Mouse (Mus musculus) left cerebral cortex, postnatal 10 days (tissue): ENCODE data around the gene Arid1b. TPM values are rescaled to one million over a fixed set of nuclear protein-coding genes. Genes with fewer than 3 reads are reported as not detected.
A peak's percentile ranks its signal among the peaks of the same experiment; 100 is the strongest.

Experiments
- DNase-seq, 2 experiments: peaks; one replicate each; pipeline ENCODE4 v3.0.0; 2021 to 2022; ENCODE audit warnings: low spot score in 2 of 2, mixed read lengths in 1 of 2; ENCODE audit errors: extremely low spot score in 1 of 2
- intact Hi-C: fragments of 180-260 bp; cut with DNase I; formaldehyde crosslinking; loops from one replicate; pipeline ENCODE4 v1.15.1; 2025
- total RNA-seq, 2 experiments: library from RNA; stranded (reverse); gene quantifications; 2 replicates each; pipeline ENCODE4 v1.2.3; 2021

The Arid1b gene
- total RNA-seq, 2 experiments from 2014 or later: 77.4 to 83.3 TPM

DNA sequence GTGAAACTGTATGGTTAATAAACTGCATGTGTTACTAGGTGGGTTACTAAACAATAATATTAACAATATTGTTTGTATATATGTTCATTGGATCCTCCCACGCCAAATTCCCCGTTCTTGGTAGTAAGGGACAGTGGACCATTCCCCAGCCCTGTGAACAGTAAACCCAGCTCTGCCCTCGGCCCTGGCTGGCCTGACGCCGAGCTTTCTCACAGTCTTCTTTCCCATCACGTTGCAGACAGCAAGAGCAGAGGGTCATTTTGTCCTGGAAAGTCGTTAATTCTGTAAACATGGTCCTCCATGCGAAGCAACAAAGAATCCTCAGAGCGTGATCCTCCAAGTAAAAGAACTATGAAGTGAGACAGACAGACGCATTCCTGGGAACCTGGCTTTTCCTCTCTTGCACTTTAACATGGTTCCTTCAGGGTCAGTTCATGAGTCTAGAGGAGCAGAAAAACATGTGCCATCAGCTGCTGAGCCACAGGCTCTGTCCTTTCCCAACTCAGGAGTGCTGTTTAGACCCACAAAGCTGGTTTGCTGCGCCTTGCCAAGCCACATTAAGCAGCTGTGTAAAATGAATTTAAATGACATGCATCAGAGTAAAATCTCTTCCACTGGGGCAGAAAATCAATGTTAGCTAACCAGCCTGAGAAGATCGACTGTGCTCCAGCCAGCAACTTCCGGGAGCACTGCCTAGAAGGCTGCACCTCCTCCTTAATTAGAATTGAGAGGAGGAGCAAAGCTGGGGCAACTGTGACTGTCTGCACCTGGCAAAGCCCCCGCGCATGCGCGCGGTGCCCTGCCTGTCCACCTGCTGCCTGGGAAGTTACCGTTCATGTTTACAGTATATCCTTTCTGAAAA, 301.2 kb downstream of the Arid1b start:
- peak; percentile 66 for DNase-seq
- intact Hi-C loops: no loop called here

DNA sequence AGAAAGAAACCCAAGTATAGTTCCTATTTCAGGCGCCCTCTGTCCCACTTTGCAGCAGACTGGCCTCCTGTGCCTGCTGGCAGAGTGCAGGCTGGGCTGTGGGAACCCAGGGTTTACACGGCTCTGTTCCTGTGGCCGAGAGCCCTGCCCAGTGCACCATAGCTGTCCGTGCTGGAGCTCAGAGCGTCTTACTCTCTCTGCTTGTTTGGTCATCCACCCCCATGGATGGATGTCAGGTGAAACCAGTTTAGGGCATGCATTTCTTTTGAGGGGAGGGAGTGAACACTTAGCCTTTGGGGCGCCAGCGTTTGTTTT, 301.8 kb downstream of the Arid1b start:
- DNase-seq: no peak
- intact Hi-C loops: no loop called here

DNA sequence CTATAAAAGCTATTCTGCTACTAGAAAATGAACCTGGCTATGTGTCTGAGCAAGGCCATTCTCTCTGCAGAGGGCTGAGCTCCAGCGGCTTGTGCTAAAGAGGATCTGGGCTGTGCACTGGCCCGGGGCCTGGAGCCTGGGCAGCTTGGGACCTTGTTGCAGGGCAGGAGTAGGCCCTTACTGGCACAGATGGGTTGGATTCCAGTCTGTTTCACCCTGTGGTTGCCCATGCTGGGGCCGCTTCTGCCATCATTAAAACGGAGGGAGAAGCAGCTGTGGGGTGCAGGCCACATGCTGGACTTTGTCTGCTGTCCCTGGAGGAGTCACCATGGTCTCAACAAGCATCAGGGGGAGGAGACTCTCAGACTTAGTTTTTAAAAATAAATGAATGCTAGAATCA, 303.4 kb downstream of the Arid1b start:
- intact Hi-C loops: no loop called here
- DNase-seq: no peak

DNA sequence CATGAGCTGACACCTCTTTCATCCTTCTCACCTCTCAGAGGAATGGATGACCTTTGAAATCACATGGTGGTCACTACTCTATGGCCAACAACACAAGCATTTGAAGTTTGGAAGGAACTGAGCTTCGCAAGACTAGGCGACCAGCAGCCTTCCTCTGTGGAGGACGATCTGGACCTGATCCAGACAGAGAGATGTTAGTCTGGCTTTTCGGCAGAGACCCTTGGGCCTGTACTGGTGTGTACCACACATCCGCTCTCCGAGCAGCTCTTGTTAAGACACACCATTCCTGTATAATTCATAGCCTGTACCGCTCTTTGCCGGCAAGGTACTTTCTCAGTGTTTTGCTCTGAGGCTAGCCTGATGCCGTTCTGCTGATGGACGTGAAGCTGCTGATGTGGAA, 303.9 kb downstream of the Arid1b start:
- intact Hi-C loops: no loop called here
- DNase-seq: no peak

DNA sequence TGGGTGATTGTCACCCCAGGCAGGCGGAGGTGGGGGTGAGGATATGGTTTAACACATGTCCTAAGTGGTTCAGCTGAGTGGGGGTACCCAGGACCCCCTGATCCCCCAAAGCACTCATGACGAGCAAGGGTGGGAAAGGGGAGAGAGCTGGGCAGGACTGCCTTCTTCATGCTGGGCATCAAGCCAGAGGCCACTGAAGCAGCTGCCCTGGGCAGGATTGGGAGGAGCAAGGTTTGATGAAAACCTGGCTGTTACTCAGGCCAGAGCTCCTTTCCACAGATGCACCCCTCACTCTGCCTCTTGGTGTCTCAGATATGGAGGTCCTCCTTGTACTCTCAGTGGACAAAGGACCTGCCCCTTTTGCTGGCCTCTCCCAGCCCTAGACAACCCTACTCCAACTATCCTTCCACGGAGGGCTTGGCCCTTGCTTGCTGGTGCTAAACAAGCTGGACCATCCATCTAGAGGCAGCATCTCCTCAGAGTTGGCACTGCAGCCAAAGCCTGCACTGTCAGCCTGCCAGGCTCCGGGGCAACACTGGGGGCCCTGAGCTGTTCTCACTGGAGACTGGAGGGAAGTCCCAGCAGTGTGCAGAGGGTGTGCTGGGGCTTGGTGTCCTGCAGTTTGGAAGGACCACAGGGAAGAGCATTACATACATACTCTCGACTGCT, 304.9 kb downstream of the Arid1b start:
- intact Hi-C loops: no loop called here
- DNase-seq: peak in 1 of 2 experiments; percentile 38

DNA sequence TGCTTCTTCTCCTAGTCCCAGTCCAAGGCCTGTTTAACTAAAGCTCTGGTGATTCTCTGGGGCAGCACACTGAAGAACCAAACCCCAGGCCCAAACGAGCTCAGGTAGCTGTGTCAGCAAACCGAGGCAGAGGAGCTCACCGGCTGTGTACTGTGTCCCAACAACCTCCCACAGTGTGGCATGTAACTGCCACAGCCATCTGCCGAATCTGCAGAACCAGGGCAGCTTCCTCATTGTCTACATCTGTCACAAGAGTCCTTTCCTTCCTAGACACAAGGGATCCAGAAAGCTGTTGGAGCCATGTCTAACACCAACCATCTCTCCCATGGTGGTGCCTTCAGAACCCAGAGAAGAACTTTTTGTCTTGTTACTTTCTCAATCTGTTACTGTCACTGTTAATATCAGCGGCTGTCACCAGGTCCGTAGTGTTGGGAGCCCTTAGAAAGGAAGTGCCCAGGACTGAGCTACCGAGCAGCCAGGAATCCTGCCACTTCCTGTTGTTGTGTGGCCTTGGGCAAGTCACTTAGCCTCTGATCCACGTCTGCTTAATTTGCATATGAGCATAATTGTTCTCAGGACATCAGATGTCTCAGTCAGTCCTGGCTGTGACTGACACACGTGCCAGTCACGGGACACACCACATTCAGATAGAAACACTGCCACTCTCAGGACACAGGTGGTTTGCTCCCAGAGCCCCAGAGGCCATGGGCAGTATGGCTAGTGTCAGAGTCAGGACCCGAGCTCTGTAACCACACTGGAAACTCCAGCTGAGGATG, 309.0 kb downstream of the Arid1b start:
- intact Hi-C loops: no loop called here
- DNase-seq: peak in 1 of 2 experiments; percentile 18

DNA sequence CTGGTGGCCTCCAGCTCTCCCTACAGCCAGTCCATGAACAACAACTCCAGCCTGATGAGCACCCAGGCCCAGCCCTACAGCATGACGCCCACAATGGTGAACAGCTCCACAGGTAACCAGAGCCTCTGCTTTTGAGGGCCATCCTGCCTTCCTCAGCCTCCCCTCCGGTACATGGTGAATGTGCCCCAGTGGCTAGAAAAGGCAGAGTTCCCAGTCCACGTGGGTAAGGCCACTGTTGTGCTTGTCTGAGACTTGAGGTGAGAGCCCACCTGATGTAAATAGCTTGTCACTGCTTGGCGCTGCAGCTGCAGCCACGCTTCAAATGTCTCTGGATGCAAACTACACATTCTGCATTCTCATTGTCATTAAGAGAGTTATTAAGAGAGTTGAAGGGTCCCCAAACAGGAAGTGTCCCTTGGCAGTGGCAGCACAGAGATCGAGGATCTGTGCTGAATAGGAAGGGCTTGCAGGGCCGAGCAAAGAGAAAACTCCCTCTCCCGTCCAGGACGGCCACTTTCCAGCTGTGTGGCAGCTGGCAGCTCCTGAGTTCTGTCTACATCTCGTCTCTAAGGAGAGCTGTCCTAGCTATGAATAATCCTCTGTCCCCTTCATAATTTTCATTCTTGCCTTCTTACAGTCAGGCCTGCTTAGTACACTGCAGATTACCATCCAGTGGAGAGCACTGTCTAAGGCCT, 311.8 kb downstream of the Arid1b start:
- intact Hi-C loops: no loop called here
- DNase-seq: peak in 1 of 2 experiments; percentile 12

DNA sequence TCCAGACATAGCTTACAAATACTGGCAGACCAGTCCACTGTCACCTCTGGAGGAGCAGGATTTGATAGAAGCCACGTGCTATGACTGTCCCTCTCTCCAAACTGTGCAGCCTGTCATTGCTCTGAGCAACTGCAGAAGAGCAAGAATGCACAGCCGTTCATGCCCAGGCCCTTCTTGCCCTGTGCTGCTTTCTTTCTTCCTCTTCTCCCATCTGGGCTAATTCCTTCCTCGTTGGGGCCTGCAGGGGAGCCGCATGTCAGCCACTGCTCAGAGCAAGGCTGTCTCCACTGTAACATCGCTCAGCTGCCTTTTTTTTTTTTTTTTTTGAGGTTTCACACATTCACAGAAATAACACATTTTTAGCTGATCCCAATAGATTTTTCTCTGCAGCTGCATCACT, 315.8 kb downstream of the Arid1b start:
- intact Hi-C loops: no loop called here
- DNase-seq: no peak

DNA sequence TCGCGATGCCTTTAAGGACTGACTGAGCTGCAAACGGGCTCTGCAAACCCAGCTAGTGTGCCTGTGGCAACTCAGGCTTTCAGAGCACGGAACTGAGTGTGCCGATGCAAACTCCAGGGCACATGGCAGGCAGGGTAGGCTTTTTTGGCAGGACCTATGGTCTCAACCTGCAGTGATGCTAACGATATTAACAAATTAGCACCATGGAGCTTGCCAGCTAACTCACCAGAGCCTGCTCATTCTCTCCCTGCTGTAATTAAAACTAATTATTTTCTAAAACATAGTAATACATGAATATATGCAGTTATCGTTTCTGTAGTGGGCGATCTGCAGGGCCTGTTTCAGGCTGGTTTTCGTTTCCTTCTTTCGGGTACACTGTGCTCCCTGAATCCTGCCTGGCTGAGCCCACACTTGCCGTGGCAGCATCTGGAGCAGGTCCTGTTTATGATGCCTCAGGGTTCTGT, 316.3 kb downstream of the Arid1b start:
- DNase-seq: peak in 1 of 2 experiments; percentile 20
- intact Hi-C loops: no loop called here

DNA sequence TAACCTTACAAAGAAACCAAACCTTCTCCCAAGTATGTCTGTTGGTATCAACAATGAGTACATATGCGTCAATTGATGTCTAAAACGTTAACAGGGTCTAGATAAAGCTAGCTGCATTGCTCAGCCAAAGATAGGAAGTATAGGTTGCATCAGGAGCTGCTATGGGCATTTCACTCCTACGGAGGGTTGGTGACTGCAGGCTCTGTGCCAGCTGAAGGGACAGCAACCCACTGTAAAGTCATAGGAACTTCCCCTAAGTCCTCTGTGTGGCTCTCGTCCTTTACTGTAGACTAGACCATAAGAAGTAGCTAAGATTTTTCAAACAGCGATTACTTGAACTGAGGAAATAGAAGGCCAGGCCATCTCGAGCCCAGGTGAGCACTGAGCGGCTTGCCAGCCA, 316.9 kb downstream of the Arid1b start:
- intact Hi-C loops: no loop called here
- DNase-seq: no peak

DNA sequence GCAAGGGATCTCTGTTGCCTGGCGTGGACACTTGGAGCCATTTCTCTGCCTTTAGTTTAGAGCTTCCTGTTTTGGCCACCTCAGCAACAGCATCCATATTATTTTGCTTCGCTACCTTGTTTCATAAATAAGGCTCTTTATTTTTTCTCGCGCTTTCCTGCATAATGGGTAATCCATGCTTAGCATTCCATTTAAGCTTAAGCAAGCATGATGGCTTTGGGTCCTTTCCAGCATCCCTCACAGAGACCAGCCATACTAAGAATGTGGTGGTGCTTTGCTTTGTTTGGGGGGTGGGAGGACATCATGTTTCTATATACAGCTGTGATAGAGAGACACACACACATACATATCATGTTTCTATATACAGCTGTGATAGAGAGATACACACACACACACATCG, 318.2 kb downstream of the Arid1b start:
- no peak for DNase-seq
- intact Hi-C loops: no loop called here

DNA sequence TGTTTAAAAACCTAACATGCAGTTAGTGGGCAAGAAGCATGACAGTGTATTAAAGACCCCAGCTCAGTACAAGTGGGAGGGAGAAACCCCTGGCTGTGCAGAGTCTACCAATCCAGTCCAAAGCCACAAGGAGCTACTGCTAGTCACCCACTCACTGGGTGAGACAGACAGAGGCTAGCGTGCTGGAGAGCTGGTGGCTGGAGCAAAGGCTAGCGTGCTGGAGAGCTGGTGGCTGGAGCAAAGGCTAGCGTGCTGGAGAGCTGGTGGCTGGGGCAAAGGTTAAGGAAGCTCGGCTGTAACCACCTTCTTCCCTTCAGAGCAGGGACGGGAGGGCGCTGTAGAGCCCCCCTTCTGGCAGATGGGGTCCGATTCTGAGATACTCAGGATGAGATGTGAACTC, 320.6 kb downstream of the Arid1b start:
- DNase-seq: no peak
- intact Hi-C loops: no loop called here

DNA sequence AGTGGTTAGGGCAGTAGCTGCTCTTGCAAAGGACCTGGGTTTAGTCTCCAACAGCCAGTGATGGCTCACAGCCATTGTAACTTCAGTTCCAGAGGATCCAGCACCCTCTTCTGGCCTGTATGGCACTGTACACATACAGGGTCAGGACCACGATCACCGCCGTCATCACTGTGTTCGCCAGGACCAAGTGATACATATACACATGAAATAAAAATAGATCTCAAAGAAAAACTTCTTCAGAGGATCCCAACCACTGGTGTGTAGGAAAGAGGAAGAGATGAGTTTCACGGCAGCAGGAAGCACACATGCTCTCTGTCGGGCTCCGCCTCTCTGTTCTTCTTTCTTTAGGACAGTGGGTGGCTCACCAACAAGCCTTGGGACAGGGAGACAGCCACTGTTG, 322.4 kb downstream of the Arid1b start:
- intact Hi-C loops: no loop called here

DNA sequence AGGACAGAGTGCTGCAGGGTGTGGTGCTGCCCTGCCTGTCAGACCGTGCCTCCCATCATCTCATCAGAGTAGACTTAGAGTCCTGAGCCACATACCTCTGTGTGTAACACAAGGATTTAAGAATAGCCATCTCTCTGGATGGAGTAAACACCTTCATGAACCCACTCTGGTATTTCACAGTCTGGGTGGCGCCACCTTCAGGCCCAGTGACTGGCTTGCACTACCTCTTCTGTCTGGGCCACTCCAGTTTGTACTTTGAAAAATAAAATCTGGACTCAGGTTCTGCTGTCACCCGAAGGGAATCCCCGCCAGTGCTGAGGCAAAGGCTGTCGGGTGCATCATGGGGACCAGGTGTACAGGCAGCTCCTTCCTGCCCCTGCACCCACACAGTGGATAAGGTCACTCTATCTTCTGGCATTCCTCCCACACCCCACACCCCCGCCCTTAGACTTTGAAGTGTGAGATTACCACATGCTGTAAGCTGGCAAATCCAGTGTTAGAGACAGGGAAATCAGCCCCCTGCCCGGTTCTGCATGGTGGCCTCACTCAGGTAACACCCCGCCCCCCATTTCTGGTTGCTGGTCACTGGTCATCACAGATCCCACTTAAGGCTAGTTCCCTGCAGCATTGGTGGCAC, 327.6 kb downstream of the Arid1b start:
- intact Hi-C loops: no loop called here
- no peak for DNase-seq

More for the DNA sequence above, 322.4 kb downstream of the Arid1b start:
- no peak for DNase-seq

DNA sequence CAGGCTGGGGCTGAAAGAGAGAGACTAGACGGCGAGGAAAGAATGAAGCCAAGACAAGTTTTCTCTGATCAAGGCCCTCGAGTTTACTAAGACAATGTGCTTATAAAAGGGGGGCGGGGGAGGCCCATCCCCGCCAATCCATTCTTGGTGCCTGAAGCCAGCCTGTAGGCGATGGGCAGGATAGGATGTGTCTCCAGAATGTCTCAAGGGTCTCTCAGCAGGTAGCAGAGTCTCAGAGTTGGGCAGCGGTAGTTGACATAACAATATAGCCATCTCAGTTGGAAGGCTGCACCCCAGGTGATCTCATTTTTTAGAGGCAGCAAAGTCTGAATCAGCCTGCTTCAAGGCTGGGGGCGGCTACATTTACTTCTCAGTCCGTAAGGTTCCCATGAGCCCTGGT, 328.5 kb downstream of the Arid1b start:
- no peak for DNase-seq
- intact Hi-C loops: no loop called here

DNA sequence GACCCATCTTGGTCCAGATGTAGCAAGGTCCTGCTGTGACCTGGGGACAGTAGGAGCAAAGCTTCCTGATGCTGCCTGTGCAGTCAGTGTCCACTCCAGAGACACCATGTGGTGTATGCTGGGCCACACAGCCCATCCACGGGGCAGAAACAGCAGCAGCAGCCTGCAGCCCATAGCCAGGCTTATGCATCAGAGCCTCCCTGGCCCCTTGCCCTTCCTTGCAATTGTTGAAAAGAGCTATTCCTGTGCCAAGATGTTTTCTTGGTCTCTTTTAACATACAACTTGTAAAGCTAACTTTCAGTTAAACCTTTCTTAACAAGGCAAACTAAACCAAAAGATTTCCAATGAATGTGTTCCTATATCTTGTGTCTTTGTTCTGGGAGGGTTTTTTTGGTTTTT, 329.6 kb downstream of the Arid1b start:
- intact Hi-C loops: no loop called here
- DNase-seq: no peak

DNA sequence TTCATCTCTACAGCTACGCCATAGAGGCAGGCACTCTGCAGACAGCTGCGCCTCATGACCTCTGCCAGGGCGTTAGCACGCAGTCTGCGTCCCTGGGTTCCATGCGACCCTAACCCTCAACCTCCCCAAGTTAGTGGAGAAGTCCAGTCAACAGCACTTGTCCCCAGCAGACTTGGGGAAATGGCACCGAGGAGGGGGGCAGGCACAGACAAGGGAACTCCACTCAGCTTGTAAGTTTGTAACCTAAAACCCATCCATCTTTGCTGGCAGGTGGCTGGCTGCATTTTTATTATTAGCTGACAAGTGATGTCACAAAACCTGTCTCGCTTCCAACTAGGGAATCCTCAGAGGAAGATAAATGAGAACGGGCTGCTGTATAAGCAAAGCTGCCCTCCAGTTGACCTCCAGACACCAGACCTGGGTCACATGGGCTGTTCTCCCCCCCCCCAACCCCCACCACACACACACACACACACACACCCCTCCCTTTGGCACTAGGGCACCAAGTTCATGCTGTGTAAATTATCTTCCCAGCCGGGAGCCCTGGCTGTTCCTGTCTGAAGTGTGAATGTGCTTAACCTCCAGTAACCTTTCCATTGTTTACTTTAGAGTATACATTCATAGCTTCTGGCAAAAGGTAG, 330.2 kb downstream of the Arid1b start:
- intact Hi-C loops: no loop called here

DNA sequence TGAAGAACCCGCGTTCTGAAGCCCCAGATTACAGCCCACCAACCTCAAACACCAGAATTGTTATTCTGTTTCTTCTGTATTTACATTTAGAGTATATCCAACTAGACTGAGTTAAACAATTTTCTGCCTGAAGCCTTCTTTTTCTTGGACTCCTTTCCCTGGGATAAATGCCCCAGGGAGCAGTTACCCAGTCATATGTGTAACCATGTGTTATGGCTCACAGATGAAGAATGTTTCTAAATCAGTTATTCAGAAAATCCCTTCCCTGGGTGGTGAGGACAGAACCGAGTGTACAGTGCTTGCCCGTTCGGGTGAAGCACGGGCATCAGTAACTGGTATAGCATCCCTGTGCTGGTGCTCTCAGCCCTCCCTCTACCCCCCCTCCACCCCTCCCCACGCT, 332.6 kb downstream of the Arid1b start:
- DNase-seq: no peak
- intact Hi-C loops: loop anchor here (5.0 kb wide), 1 partner anchor 71 kb away; no protein-coding TSS in a partner anchor

More for the DNA sequence above, 330.2 kb downstream of the Arid1b start:
- no peak for DNase-seq
